Mouse (Mus musculus): ENCODE data around the gene Gm49322.

Gene Gm49322

GRCm38 (mm10) chr10:80655406-80656129 is 49.7 kb downstream of the Gm49322 start:
- no peak for DNase-seq (ENCODE audit: low spot score)

DNA sequence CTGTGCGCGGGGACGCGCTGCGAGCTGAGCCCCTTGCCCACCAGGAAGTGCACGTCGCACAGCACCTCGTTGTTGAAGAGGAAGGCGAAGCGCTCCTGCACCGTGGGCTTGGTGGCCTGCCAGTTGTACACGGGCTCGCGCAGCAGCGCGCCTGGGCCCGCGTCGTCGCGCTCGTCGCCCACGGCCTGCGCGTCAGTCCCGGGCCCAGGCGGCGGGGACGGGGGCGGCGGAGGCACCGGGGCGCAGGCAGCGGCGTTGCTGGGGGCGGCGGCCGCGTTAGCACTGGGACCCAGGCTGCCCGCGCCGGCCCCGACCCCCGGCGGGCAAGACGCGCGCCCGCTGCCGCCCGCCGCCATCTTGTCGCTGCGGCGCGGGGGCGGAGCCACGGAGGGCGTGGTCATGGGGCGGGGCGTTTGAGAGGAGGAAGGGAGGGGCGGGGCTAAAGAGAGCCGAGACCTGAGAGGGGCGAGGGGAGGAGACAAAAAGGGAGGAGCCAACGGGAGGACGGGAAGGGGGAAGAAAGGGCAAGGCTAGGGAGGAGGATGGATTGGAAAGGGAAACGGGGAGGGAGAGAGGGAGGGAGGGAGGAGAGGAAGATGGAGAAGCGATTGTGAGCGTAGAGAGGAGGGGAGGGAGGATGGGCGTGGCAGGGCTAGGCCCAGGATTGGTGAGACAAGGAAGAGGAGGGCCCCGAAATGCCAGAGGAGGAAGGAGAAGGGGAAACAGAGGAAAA is 50.5 kb downstream of the Gm49322 start:
- DNase-seq (ENCODE audit: low spot score), result peak; percentile 97

GRCm38 (mm10) chr10:80656863-80657623 is 51.2 kb downstream of the Gm49322 start, which contains the start of gene Btbd2:
TSS of gene Btbd2 (minus strand) at chr10:80657071.
- DNase-seq (ENCODE audit: low spot score), result peak; percentile 61

GRCm38 (mm10) chr10:80658194-80658840 is 52.5 kb downstream of the Gm49322 start:
- DNase-seq (ENCODE audit: low spot score), result peak; percentile 69

DNA sequence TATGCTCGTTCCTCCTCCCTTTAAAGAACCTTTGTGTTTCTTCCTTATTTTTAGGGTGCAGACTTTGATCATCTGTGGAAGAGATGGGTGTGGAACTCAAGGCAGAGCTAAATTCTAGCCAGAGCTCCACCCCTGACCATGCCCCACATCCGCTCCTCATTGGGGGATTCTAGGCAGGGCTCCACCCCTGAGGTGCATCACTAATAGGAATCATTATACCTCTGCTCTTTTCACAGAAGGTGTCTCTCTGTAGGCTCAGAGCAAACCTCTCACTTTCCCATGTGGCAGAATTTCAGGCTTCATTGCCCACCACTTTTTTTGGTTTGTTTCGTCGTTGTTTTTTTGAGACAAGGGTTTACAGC is 53.0 kb downstream of the Gm49322 start:
- DNase-seq (ENCODE audit: low spot score), result peak; percentile 60

GRCm38 (mm10) chr10:80659213-80659612 is 53.4 kb downstream of the Gm49322 start:
- DNase-seq (ENCODE audit: low spot score), result peak; percentile 77

- no peak for DNase-seq (ENCODE audit: low spot score)
These were observed 55.3 kb downstream of the Gm49322 start for GRCm38 (mm10) chr10:80661149-80661548.

DNA sequence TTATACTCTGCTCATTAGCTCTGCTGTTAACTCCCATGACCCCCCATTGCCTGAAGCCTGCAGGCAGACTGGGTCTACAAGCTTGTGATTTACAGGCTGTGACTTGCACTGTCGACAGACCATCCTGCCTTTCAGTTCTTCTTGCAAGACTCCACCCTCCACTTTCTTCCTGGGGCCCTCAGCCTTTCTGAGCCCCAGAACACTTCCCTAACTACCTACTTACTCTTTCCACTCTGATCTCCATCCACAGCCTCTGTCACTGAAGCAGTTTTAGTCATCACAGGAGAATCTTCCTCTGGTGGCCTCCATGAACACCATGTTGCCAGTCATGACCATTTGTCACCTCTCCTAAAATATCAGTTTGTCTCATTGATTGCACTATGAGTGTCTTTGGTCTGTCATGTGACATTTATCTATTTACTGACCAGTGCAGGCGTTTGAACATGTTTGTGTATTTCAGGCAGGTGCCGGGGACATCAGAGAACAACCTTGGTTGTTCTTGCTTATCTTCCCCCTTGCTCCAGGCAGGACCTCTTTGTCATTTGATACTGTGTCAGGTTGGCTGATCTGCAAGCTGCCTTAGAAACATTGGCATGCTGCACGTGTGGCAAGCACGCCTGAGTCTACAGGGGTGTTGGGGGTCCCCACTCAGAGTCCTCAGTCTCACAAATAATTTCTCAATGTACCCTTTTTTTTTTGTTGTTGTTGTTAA is 57.8 kb downstream of the Gm49322 start:
- no peak for DNase-seq (ENCODE audit: low spot score)

- peak; percentile 87 for DNase-seq (ENCODE audit: low spot score)
These were observed 58.6 kb downstream of the Gm49322 start for GRCm38 (mm10) chr10:80664197-80665015.

DNA sequence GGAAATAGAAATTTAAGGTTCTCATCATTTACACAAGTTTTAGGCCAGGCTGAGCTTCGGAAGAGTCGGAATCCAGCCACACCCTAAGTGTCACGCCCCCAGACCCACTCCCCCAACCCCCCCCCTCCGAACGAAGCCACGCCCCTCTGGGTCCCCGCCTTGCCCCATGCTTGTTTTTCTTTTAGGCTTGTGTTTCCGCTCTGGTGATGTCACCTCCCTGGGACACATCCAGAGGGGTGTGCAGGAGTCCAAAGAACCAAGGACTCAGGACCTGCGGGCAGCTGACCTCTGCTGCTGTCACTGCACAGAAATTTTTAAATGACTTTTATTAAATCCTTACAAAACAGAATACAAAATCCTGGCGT is 59.2 kb downstream of the Gm49322 start:
- DNase-seq (ENCODE audit: low spot score), result peak; percentile 71
